Mouse (Mus musculus): Measurements from ENCODE around the gene Olfr10. TPM values are rescaled to one million over a fixed set of nuclear protein-coding genes. Genes with fewer than 3 reads are reported as not detected.

The Olfr10 gene
- total and polyA plus RNA-seq, 3 experiments: not detected

DNA sequence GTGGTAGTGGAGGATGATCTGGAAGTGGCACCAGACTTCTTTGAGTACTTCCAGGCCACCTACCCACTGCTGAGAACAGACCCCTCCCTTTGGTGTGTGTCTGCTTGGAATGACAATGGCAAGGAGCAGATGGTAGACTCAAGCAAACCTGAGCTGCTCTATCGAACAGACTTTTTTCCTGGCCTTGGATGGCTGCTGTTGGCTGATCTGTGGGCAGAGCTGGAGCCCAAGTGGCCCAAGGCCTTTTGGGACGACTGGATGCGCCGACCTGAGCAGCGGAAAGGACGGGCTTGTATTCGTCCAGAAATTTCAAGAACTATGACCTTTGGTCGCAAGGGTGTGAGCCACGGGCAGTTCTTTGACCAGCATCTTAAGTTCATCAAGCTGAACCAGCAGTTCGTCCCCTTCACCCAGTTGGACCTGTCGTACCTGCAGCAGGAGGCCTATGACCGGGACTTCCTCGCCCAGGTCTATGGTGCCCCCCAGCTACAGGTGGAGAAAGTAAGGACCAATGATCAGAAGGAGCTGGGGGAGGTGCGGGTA is 43.2 kb upstream of the Olfr10 start:
- TF ChIP-seq CTCF (conservative IDR thresholded peaks at IDR 0.05 in 1 of 2, IDR thresholded peaks at IDR 0.05 in 1 of 2; ENCODE audit: low read depth in 2 of 2, low read length in 2 of 2) (no peak), NELFE (IDR thresholded peaks at IDR 0.05; ENCODE audit: low read depth, low read length) (no peak), ZNF384 (IDR thresholded peaks at IDR 0.05; ENCODE audit: low read depth, low read length) (no peak), IRF4 (IDR thresholded peaks at IDR 0.05; ENCODE audit: low read depth, low read length) (no peak), NRF1 (IDR thresholded peaks at IDR 0.05; ENCODE audit: low read depth, low read length) (no peak), EP300 (IDR thresholded peaks at IDR 0.05; ENCODE audit: low read length) (no peak), ETS1 (conservative IDR thresholded peaks at IDR 0.05; ENCODE audit: low read depth, low read length) (no peak), MXI1 (IDR thresholded peaks at IDR 0.05; ENCODE audit: low read depth, low read length) (no peak), MAX (IDR thresholded peaks at IDR 0.05; ENCODE audit: low read length) (no peak), SIN3A (IDR thresholded peaks at IDR 0.05; ENCODE audit: low read length) (no peak), MYC (IDR thresholded peaks at IDR 0.05; ENCODE audit: low read depth, low read length) (no peak), USF2 (conservative IDR thresholded peaks at IDR 0.05; ENCODE audit: low read depth, low read length) (no peak), MEF2A (IDR thresholded peaks at IDR 0.05; ENCODE audit: borderline replicate concordance, low read depth, low read length) (no peak), UBTF (IDR thresholded peaks at IDR 0.05; ENCODE audit: low read depth, low read length) (no peak), RAD21 (IDR thresholded peaks at IDR 0.05; ENCODE audit: low read depth, low read length) (no peak)
- no peaks in the 10 kb centered on the region for H3K9me3 ChIP-seq (replicated peaks; ENCODE audit: low read length)
- peaks cover 0 to 13% of the 10 kb centered on the region in 2 experiments; a peak in 2 of 4 replicates for H3K4me1 ChIP-seq (ENCODE audit: control insufficient read depth in 1 of 2, insufficient read depth in 2 of 2)
- H3K27ac ChIP-seq (ENCODE audit: insufficient read depth, low read depth): no peak overlapping the region
- dilution Hi-C loops (cut with MboI; ENCODE audit: extremely low pct_ligation_motif_present, extremely low pct_unique_long_range_greater_than_20kb, low sequenced_read_pairs): no loop called here
- no peaks in the 10 kb centered on the region for H3K27me3 ChIP-seq (replicated peaks)
- in situ Hi-C loops (cut with MboI; ENCODE audit: low pct_ligation_motif_present, low pct_unique_long_range_greater_than_20kb, low sequenced_read_pairs): loop anchor here (5.0 to 25.0 kb wide), 3 partner anchors 64 to 477 kb away; partner anchors contain the start of gene Olfr1396
- peaks cover 56 to 88% of the 10 kb centered on the region in 2 experiments for H3K36me3 ChIP-seq (replicated peaks in 1 of 2; ENCODE audit: control insufficient read depth in 1 of 2, insufficient read depth in 1 of 2, low read length in 1 of 2)
- no peak overlapping the region for H3K4me3 ChIP-seq (replicated peaks in 1 of 3; ENCODE audit: low read depth in 2 of 3, low read length in 2 of 3, poor library complexity in 1 of 3)
- DNase-seq (ENCODE audit: extremely low read depth): no peak
- no peak overlapping the region for H3K4me2 ChIP-seq (ENCODE audit: insufficient read depth, low read depth, poor library complexity, severe bottlenecking)
- no peak overlapping the region for H3K9ac ChIP-seq (ENCODE audit: insufficient read depth, low read depth)
- peaks cover 16% of the 10 kb centered on the region for H3K79me2 ChIP-seq (replicated peaks; ENCODE audit: control insufficient read depth, extremely low read depth, insufficient read depth, poor library complexity, severe bottlenecking)

DNA sequence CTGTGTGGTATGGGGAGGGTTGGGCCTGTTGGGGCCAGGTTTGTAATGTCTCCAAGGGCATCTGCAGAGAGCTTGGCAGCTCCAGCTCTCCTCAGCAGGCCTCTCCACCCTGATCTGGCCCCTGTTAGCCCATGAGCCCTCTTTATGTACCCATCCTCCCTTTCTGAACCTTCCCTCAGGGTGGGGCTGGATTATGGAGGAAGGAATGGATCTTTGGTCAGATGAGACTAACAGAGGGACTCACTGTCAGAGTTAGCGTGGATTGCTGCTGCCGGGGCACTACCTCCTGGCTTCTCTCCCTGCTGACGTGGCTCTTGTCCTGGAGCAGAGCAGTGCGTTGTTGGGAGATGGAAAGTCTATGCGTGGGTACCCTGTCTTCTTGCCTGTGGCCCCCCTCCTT is 42.3 kb upstream of the Olfr10 start:
- dilution Hi-C loops (cut with MboI; ENCODE audit: extremely low pct_ligation_motif_present, extremely low pct_unique_long_range_greater_than_20kb, low sequenced_read_pairs) (no loop called here), in situ Hi-C loops (cut with MboI; ENCODE audit: low pct_ligation_motif_present, low pct_unique_long_range_greater_than_20kb, low sequenced_read_pairs) (loop anchor here (5.0 to 25.0 kb wide), 3 partner anchors 65 to 477 kb away; partner anchors contain the start of gene Olfr1396)
- no peak overlapping the region for H3K27ac ChIP-seq (ENCODE audit: insufficient read depth, low read depth)
- no peaks in the 10 kb centered on the region for H3K9me3 ChIP-seq (replicated peaks; ENCODE audit: low read length)
- no peak overlapping the region for H3K4me2 ChIP-seq (ENCODE audit: insufficient read depth, low read depth, poor library complexity, severe bottlenecking)
- TF ChIP-seq E2F4 (IDR thresholded peaks at IDR 0.05; ENCODE audit: insufficient replicate concordance, low read depth, low read length) (no peak), ZC3H11A (IDR thresholded peaks at IDR 0.05; ENCODE audit: low read depth, low read length) (no peak), USF1 (IDR thresholded peaks at IDR 0.05; ENCODE audit: low read depth, low read length) (no peak)
- H3K4me3 ChIP-seq (replicated peaks in 1 of 3; ENCODE audit: low read depth in 2 of 3, low read length in 2 of 3, poor library complexity in 1 of 3): no peak overlapping the region
- peaks cover 10% of the 10 kb centered on the region for H3K79me2 ChIP-seq (replicated peaks; ENCODE audit: control insufficient read depth, extremely low read depth, insufficient read depth, poor library complexity, severe bottlenecking)
- DNase-seq (ENCODE audit: extremely low read depth): no peak
- H3K36me3 ChIP-seq (replicated peaks in 1 of 2; ENCODE audit: control insufficient read depth in 1 of 2, insufficient read depth in 1 of 2, low read length in 1 of 2): peaks cover 59 to 88% of the 10 kb centered on the region in 2 experiments
- H3K4me1 ChIP-seq (ENCODE audit: control insufficient read depth in 1 of 2, insufficient read depth in 2 of 2): peaks cover 0 to 5% of the 10 kb centered on the region in 2 experiments; a peak in 1 of 4 replicates
- H3K9ac ChIP-seq (ENCODE audit: insufficient read depth, low read depth): no peak overlapping the region
- H3K27me3 ChIP-seq (replicated peaks): no peaks in the 10 kb centered on the region
